Mouse (Mus musculus): ENCODE data around the gene Rock2. TPM values are rescaled to one million over a fixed set of nuclear protein-coding genes. Genes with fewer than 3 reads are reported as not detected.
A peak's percentile ranks its signal among the peaks of the same experiment; 100 is the strongest.

Gene Rock2
- polyA plus RNA-seq (2012; rRNA removed): 1.1 and 3.6 TPM in 2 replicates

GRCm38 (mm10) chr12:16894396-16895220 lies at the start of gene Rock2:
TSS of gene Rock2 (plus strand) at chr12:16894895.
- WGBS: under 1% methylated on average over 121 of the region's 130 CpGs
- Histone ChIP-seq H3K27ac (ENCODE audit: insufficient read depth, low read depth, low read length) (peak within 1 kb of the TSS; percentile 98), H3K4me3 (ENCODE audit: low read depth, low read length) (peak within 1 kb of the TSS; percentile 82), H3K36me3 (ENCODE audit: control insufficient read depth, insufficient read depth, low read length) (no peaks in the 10 kb centered on the region), H3K27me3 (ENCODE audit: control insufficient read depth, insufficient read depth, low read length) (no peaks in the 10 kb centered on the region), H3K4me1 (ENCODE audit: control insufficient read depth, insufficient read depth, insufficient read length, low read length) (peaks cover 6% of the 10 kb centered on the region; the same call in 1 of the 2 replicates)
- TF ChIP-seq CTCF (IDR thresholded peaks at IDR 0.05; ENCODE audit: extremely low read depth, insufficient read length, insufficient replicate concordance, low read depth, low read length) (no peak), POLR2A (IDR thresholded peaks at IDR 0.05; ENCODE audit: low read depth, low read length) (peak; percentile 94)

DNA sequence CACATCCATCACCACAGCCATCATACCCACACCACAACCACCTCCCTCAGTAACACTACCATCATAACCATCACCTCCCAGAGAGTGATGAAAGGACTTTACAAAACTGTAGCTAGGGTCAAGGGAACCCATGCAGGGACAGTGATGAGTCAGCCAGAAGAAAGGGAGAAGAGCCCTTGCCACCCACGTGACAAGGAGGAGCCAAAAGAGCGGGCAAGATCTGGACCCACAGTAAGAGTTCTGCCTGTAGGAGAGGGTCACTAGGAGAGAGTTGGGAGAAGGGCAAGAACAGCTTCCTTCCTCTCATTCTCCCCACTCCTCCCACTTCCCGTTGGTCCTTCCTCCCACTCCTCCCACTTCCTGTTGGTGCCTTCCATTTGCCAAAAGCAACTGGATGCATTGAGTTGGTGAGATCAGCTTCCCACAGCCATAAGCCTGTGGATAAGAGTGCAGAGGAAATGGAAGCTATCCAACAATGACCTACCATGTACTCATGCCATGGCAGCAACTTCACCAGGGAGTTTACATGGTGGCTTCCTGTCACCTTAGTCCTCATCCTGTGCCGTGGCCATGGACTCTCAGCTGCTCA lies 47.4 kb upstream of the Rock2 start:
- Histone ChIP-seq H3K27ac (ENCODE audit: insufficient read depth, low read depth, low read length) (no peak overlapping the region), H3K36me3 (ENCODE audit: control insufficient read depth, insufficient read depth, low read length) (no peaks in the 10 kb centered on the region), H3K4me3 (ENCODE audit: low read depth, low read length) (no peak overlapping the region), H3K4me1 (ENCODE audit: control insufficient read depth, insufficient read depth, insufficient read length, low read length) (peaks cover 12% of the 10 kb centered on the region), H3K27me3 (ENCODE audit: control insufficient read depth, insufficient read depth, low read length) (no peaks in the 10 kb centered on the region)
- TF ChIP-seq POLR2A (IDR thresholded peaks at IDR 0.05; ENCODE audit: low read depth, low read length): no peak
- TF ChIP-seq CTCF (IDR thresholded peaks at IDR 0.05; ENCODE audit: extremely low read depth, insufficient read length, insufficient replicate concordance, low read depth, low read length): no peak
- WGBS: 88% methylated on average over 4 of the region's 4 CpGs

GRCm38 (mm10) chr12:16848501-16848900 lies 46.2 kb upstream of the Rock2 start:
- WGBS: 92% methylated on average over 2 of the region's 2 CpGs
- H3K4me1 ChIP-seq (ENCODE audit: control insufficient read depth, insufficient read depth, insufficient read length, low read length): peaks cover 12% of the 10 kb centered on the region
- no peak overlapping the region for H3K4me3 ChIP-seq (ENCODE audit: low read depth, low read length)

DNA sequence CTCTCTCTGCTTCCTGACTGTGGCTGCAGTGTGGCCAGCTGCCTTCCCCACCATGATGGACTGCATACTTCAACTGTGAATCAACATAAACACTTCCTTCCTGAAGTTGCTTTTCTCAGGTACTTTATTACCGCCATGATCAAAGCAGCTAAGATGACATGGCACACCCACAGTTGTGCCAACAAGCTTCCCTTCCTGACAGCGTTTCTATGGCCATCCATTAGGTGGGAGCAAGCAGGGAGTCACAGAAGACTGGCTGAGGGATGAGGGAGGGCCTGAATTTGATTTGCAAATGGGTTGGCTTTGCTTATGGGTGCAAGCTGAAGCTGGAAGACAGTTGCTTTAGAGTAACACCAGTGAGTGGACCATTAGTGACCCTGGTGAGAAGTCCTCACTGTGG lies 44.9 kb upstream of the Rock2 start:
- no peak for TF ChIP-seq CTCF (IDR thresholded peaks at IDR 0.05; ENCODE audit: extremely low read depth, insufficient read length, insufficient replicate concordance, low read depth, low read length)
- no peak for TF ChIP-seq POLR2A (IDR thresholded peaks at IDR 0.05; ENCODE audit: low read depth, low read length)
- no peak overlapping the region for H3K4me3 ChIP-seq (ENCODE audit: low read depth, low read length)
- no peak overlapping the region for H3K27ac ChIP-seq (ENCODE audit: insufficient read depth, low read depth, low read length)
- peaks cover 12% of the 10 kb centered on the region for H3K4me1 ChIP-seq (ENCODE audit: control insufficient read depth, insufficient read depth, insufficient read length, low read length)
- H3K36me3 ChIP-seq (ENCODE audit: control insufficient read depth, insufficient read depth, low read length): no peaks in the 10 kb centered on the region
- no peaks in the 10 kb centered on the region for H3K27me3 ChIP-seq (ENCODE audit: control insufficient read depth, insufficient read depth, low read length)
- WGBS: 31% methylated on average over 2 of the region's 2 CpGs

More at GRCm38 (mm10) chr12:16848501-16848900, 46.2 kb upstream of the Rock2 start:
- H3K36me3 ChIP-seq (ENCODE audit: control insufficient read depth, insufficient read depth, low read length): no peaks in the 10 kb centered on the region
- no peak overlapping the region for H3K27ac ChIP-seq (ENCODE audit: insufficient read depth, low read depth, low read length)
- no peaks in the 10 kb centered on the region for H3K27me3 ChIP-seq (ENCODE audit: control insufficient read depth, insufficient read depth, low read length)
- TF ChIP-seq CTCF (IDR thresholded peaks at IDR 0.05; ENCODE audit: extremely low read depth, insufficient read length, insufficient replicate concordance, low read depth, low read length): no peak
- no peak for TF ChIP-seq POLR2A (IDR thresholded peaks at IDR 0.05; ENCODE audit: low read depth, low read length)

DNA sequence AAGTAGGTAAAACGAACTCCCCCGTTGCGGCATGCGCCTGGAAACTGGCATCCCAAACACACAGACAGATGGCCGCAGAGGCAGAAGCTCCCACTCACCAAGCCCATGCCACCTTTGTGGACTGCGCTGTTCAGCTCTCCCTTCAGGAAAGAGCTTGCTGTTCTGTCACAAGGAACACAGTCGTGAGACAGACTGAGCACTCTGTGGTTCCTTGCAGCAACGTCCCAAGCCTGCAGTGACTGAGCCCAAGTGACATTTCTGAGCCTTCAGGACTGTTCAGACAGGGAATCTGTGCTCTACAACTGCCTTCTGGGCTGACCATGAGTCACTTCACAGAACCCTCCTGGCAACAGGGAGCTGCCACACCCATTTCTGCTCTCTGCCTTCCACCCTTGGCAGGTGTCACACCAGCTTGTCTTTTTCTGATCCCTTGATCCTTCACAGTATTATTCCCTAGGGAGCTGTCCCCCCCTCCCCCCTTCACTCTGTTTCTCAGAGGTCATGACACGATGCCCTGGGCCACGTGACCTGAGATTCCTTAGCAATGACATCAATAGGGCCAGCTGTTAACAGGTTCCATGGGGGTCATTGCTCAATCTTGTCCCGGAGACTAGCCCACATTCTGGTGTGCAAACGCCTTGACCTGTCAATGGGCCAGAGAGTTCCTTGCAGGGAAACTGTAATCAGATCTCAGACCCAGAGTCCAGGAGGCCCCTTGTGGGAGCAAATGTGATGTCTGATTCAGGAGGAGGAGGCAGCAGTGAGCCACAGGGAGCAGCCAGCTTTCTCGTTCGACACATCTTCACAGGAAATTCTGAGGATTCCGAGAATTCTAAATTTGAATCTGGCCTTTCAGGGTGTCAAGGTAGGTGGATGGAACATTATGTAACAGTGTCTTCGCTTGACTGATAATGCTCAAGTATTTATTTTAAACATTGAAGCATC lies 44.0 kb upstream of the Rock2 start:
- Histone ChIP-seq H3K36me3 (ENCODE audit: control insufficient read depth, insufficient read depth, low read length) (no peaks in the 10 kb centered on the region), H3K4me3 (ENCODE audit: low read depth, low read length) (no peak overlapping the region), H3K27me3 (ENCODE audit: control insufficient read depth, insufficient read depth, low read length) (no peaks in the 10 kb centered on the region), H3K4me1 (ENCODE audit: control insufficient read depth, insufficient read depth, insufficient read length, low read length) (peaks cover 12% of the 10 kb centered on the region), H3K27ac (ENCODE audit: insufficient read depth, low read depth, low read length) (peak overlapping the region; percentile 21; the same call in 1 of the 2 replicates)
- 47% methylated on average over 16 of the region's 16 CpGs for WGBS
- TF ChIP-seq CTCF (IDR thresholded peaks at IDR 0.05; ENCODE audit: extremely low read depth, insufficient read length, insufficient replicate concordance, low read depth, low read length): no peak
- no peak for TF ChIP-seq POLR2A (IDR thresholded peaks at IDR 0.05; ENCODE audit: low read depth, low read length)

DNA sequence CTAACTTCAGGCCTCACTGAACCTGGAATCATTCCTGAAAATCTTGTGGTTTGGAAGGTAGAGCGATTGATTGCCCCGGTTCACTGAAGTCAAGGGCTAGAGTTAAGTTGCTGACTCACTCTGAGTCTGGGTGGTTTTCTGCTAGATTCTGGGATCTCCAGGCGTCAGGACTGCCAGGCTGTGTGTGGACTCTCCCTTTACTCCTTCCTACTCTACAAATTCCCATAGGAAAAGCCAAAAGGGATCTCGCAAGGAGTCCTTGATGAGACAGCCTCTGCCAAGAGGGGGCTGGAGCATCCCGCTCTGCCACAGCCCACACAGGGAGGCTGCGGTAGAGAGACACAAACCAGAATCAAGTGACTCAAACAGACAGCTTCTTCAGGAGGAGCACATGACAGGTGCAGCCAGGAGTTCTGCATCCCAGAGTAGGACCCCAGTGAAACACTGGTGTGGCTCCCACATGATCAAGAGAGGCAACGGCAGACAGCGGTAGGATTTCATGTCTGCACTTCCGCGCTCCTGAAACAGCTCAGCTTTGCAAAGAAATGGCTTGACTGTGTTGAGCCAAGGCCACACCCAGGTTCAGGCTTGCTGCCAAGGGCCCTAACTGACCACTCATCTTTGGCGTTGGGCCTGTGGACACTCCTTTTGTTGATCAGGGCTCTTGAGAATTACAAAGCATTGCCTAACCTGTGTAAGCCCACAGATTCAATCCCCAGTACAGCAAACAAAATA lies 41.1 kb upstream of the Rock2 start:
- TF ChIP-seq CTCF (IDR thresholded peaks at IDR 0.05; ENCODE audit: extremely low read depth, insufficient read length, insufficient replicate concordance, low read depth, low read length): no peak
- Histone ChIP-seq H3K27me3 (ENCODE audit: control insufficient read depth, insufficient read depth, low read length) (no peaks in the 10 kb centered on the region), H3K4me3 (ENCODE audit: low read depth, low read length) (no peak overlapping the region), H3K4me1 (ENCODE audit: control insufficient read depth, insufficient read depth, insufficient read length, low read length) (peaks cover 14% of the 10 kb centered on the region), H3K36me3 (ENCODE audit: control insufficient read depth, insufficient read depth, low read length) (no peaks in the 10 kb centered on the region), H3K27ac (ENCODE audit: insufficient read depth, low read depth, low read length) (no peak overlapping the region)
- 70% methylated on average over 11 of the region's 11 CpGs for WGBS

All from small intestine, adult 2 months (tissue).